Mouse (Mus musculus) right cerebral cortex, postnatal 10 days (tissue): ENCODE data around the gene Scn3b.

ENCODE experiments used
- DNase-seq, 2 experiments: peaks; one replicate each; pipeline ENCODE4 v3.0.0; 2021; ENCODE audit warnings: low spot score in 2 of 2

Scn3b gene

DNA sequence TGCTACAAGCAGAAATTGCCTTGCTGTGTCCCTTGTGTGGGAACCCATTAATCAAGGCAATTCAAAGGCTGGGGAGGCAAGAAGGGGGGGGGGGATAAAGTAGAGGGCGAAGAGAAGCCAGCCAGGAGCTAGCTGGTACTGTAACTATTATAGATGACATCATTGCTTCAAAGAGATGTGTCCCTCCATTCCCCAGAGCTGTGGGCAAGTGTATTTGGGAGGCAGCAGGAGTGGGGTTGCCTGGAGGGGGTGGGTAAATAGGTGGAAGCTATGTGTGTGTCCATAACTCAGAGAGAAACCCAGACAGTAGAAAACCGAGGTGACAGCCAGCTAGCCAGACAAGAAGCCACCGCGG lies 292 bp upstream of the Scn3b start:
- DNase-seq: no peak

DNA sequence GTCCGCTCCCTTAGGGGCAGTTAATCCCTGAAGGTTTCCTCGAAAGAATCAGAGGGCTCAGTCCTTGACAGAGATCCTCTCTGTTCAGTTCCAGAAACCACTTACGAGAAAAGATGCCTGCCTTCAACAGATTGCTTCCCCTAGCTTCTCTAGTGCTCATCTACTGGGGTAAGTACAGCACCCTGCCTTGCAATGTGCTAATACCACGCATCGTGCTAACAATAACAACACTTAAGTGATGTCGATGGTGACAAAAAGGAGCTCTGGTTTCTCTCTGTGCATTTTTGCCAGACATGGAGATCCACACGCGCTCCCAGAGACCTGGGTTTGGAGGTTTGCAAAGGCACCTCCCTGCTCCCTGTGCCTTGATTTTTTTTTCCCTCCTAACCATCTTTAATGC lies 863 bp downstream of the Scn3b start:
- no peak for DNase-seq

GRCm38 (mm10) chr9:40271075-40271474 lies 2.1 kb downstream of the Scn3b start:
- DNase-seq: no peak

- no peak for DNase-seq
These were observed 3.8 kb downstream of the Scn3b start for GRCm38 (mm10) chr9:40272822-40273221.

GRCm38 (mm10) chr9:40275904-40276303 lies 6.9 kb downstream of the Scn3b start:
- DNase-seq: peak in 1 of 2 experiments; percentile 16

- peak in 1 of 2 experiments; percentile 17 for DNase-seq
These were observed 8.7 kb downstream of the Scn3b start for GRCm38 (mm10) chr9:40277671-40278070.

- DNase-seq: peak in 1 of 2 experiments; percentile 19
These were observed 10.4 kb downstream of the Scn3b start for GRCm38 (mm10) chr9:40279438-40279837.

GRCm38 (mm10) chr9:40282968-40283367 lies 14.0 kb downstream of the Scn3b start:
- no peak for DNase-seq

DNA sequence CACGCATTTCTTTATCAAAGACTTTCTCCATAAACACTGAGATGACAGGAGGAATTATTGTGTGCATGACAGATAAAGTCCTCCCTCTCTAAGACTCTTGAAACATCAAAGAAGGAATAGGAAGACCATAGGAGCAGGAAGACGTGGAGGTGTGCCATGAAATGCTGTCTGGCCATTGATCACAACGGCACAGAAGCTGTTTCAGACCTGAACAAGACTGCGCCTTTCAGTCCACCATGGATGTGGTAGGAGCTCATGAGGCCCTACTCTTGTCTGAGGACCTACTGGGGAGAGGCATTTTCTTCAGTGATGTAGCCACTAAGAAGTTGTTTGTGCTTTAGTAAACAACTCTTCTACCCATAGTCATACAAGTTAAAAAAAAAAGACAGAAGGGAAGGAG lies 23.5 kb downstream of the Scn3b start:
- DNase-seq: no peak

- DNase-seq: peak in 1 of 2 experiments; percentile 25
These were observed 24.3 kb downstream of the Scn3b start for GRCm38 (mm10) chr9:40293286-40293685.

DNA sequence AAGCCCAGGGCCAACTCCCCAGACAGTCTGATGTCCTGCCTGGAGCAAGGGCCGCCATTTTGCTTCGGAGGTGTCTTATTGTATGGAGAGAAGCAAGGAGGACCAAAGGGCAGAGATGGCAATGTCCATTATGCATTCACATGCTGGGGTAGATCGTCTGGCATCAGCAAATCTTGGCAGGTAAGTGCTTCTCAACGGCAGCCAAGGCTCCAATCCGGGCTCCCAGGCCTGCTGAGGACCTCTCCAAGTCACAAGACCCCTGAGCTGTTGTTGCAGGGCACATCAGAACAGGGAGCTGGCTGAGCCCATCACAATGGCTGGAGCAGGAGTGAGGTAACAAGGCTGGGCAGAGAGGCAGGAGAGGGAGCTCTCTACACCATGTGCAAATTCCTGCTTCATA lies 24.7 kb downstream of the Scn3b start:
- no peak for DNase-seq

GRCm38 (mm10) chr9:40294210-40294609 lies 25.2 kb downstream of the Scn3b start:
- DNase-seq: no peak

DNA sequence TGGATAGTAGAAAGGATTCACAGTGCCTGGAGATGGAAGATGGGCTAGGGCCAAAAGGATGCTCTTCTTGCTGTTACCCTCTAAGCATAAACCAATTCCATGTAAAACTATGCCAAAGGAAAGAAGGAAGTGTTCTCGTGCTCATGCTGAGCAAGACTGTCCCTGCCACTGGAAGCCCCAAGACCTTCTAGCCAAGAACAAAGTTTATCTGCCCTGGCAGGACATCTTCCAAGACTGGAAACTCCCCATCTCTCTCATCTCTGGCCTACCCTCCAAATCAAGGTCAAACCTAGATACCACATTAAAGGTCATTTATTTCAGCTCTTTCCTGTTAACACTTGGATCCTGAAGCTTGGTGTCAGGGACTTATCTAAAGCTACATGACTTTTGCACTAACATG lies 25.8 kb downstream of the Scn3b start:
- no peak for DNase-seq

DNA sequence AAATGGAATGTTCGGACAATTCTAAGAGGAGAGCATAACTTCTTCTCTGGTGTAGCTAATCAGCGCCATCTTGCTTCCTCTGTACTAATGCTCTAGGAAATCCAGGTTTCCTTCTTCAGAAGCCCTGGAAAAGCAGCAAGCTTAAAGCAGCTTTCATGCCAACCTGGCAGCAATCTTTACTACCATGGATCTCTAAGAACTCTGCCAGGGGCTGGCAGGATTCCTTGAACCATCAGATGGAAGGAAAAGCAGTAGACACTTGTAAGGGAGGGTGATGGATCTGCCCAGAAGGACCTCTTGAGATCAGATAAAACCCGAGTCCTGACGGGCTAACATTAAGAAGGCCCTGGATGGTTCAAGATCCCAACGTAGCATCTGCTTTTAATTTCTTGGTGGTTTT lies 27.2 kb downstream of the Scn3b start:
- peak; percentile 77 to 79 for DNase-seq

DNA sequence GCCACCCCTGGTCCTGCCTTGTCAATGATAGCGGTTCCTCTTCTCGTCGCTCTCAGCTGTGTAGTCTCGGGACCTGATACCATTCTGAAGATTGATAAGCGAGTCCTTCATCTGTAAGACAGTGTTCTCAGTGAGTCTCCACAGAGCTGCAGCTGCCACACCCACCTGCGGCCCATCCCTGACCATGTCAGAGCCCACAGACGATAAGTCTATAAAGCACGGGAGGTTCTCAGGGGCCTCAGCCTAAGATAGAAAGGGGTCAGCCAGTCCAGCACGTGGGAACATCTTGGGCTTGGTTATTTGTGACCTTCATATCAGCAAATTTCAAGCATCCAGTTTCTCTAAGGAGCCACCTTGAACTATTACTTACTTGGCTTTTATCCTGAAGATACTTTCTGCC lies 29.0 kb downstream of the Scn3b start:
- DNase-seq: no peak

- DNase-seq: no peak
These were observed 30.3 kb downstream of the Scn3b start for GRCm38 (mm10) chr9:40299323-40299722.

DNA sequence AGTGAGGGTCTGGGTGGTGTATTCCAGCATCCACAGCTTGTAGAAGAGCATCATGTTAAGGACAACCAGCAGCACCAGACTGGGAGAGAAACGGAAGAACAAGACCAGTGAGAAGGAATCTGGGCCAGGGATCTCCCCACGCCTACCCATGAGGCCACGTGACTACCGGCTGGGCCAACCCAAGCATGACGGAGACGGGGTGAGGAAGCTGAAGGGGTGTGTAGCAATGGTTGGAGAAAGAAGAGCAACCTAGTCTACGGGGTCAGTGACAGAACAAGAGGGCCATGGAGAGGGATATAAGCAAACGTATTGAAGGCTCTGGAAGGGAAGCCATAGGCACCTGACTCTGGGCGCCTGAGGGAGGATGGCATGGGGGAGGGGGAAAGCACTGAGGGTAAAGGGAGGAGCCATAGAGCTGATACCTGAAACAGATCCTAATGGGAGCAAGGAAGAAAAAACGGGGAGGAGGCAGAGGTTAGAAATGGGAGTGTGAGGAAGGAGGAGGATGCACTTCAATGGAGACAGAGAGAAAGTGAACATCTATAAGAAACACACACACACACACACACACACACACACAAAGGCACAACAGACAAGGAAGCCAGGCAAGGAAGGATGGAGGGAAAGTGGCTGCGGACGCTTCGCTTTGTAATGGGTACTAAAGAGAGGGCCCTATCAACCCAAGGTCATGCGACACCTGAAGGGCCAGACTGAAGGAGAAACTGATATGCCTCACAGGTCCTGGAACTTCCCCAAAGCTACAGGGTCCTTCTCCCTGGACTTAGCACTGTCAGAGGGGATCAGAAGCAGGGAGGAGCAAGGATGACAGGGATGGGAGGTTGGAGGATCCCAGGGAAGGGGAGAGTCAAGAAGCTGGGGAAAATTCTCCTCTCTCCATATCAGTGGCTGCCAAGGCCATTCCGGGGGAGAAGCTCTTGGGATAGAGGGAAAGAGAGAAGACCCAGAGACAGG lies 31.3 kb downstream of the Scn3b start:
- DNase-seq: no peak

DNA sequence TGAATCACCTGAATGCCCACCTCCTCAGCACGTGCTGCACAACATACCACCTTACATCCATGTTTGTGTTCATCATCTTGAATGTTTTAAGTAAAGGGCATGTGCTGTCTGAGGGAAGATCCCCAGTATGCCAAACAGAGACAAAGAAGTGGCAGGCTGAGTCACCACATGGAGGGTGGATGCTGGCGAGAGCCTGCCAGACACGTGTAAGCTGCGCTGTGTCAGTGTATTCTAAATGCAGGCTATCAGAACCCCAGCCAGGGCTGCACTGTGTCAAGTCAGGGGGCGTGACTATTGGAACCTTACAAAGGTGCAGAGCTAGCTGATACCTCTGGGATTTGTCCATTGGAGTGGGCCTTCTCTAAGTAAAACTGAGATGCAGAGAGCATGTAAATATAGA lies 32.5 kb downstream of the Scn3b start:
- DNase-seq: no peak

DNA sequence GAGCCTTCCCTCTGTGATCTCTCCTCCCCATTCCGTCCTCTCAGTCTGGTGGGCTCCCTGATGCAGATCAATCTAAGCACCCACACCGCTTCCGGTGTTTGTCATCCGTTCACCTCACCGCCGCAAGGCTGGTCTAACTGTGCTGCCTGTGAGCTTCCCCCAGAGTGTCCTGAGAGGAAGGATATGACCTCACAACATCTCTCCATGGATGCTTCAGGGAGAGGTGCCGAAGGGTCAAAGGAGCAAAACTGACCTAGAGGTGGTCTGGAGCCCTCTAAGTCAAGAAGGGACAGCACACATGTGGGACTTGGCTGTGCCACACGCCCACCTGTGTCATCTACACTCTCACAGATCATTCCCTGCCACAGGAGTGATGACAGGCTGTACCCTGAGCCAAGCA lies 33.4 kb downstream of the Scn3b start:
- DNase-seq: no peak

- DNase-seq: no peak
These were observed 35.2 kb downstream of the Scn3b start for GRCm38 (mm10) chr9:40304243-40304642.

DNA sequence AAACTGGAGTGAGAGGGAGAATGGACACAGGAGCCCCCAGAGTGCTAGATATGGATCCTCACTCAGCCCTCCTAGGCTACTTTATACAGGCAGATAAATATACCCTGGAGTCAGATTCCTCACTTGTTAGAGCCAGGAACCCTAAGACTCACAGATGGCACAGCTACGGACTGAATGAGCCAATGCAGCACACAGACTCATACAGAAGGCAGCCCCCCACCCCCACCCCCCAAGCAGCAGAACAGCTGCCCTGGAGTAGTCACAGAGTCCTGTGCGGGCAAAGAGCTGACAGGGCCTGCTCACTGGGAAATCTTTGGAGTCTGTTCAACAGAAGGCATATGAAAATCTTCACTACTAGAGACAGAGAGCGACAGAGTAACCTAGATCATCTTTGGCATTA lies 38.3 kb downstream of the Scn3b start:
- DNase-seq: no peak

DNA sequence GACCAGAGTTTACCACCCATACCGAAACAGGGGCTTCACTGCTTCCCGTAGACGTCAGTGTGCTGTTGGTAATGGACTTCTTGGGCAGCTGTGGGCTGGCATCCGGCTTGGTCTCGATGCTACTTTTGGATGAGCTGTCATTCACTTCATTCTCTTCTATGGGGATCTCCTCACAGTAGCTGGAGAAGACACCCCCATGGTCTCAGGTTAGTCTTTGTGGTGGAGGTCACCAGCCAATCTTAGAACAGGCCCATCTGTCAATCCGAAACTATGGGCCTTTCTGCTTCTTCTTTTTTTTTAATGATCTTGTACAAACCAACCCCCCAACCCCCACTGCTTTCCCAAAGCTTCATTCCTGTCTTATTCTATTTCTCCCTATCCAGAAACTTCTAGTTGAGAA lies 40.9 kb downstream of the Scn3b start:
- no peak for DNase-seq

DNA sequence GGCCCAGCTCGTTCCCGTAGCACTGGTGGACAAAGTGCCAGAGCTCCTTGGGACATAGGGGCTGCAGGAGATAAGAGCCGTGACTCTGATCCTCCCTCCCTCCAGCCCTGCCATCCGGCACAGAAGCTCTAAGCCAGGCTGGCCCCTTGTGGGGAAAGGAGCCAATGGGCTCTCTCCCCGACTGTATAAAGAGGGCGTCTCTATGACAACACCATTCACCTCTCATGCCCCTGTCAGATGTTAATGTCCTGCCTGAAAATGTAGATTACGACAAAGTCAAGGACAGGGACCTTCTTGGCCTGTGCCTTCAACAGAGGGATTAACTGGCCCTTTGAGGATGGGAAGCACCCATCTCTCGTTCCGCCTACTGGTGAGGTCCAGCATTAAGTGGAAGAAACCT lies 42.8 kb downstream of the Scn3b start:
- no peak for DNase-seq
